ENCODE assay signal across 9 mouse cellular contexts in genomic region chr10:97670202-97670601, GRCm38 (mm10). TPM values are rescaled to one million over a fixed set of nuclear protein-coding genes. Genes with fewer than 3 reads are reported as not detected.
A peak's percentile ranks its signal among the peaks of the same experiment; 100 is the strongest.
DNase-seq lines count a peak whose midpoint lies in the region; ATAC-seq and TF ChIP-seq lines count a peak whose summit lies in the region.
"Had no signal": no experiment of that assay in that cellular context is flagged by ENCODE, and none has a peak within 500 bp of the region (broad histone marks: within the 10 kb centered on the region; RNA-seq: fewer than 3 reads in every experiment).

No protein-coding gene starts in this region.

- H3K4me3 ChIP-seq in heart, embryonic 12.5 days = no peak overlapping the region
- no peak overlapping the region for H3K4me3 ChIP-seq in lung, postnatal 0 days (ENCODE audit: low read depth, low read length)
- H3K4me3 ChIP-seq in lung, adult 2 months (replicated peaks; ENCODE audit: extremely low read depth, low read depth, low read length) = no peak overlapping the region

- H3K4me1 ChIP-seq in heart, embryonic 12.5 days (replicated peaks) = no peaks in the 10 kb centered on the region
- H3K4me1 ChIP-seq in lung, postnatal 0 days (ENCODE audit: insufficient read depth, low read depth, low read length) = no peaks in the 10 kb centered on the region
- H3K4me1 ChIP-seq in lung, adult 2 months (ENCODE audit: control insufficient read depth, insufficient read depth, low read length) = no peaks in the 10 kb centered on the region

- no peak overlapping the region for H3K27ac ChIP-seq in heart, embryonic 12.5 days (ENCODE audit: poor library complexity, severe bottlenecking)
- H3K27ac ChIP-seq in lung, postnatal 0 days (ENCODE audit: low read length) = no peak overlapping the region
- H3K27ac ChIP-seq: liver, embryonic 14.5 days had no signal

- TF ChIP-seq CTCF in lung, postnatal 0 days (IDR thresholded peaks at IDR 0.05) = peak; percentile 75
- TF ChIP-seq CTCF in lung, adult 2 months (IDR thresholded peaks at IDR 0.05; ENCODE audit: insufficient read depth, low read length) = no peak

- no peaks in the 10 kb centered on the region for H3K27me3 ChIP-seq in heart, embryonic 12.5 days (replicated peaks)
- no peaks in the 10 kb centered on the region for H3K27me3 ChIP-seq in lung, postnatal 0 days (replicated peaks; ENCODE audit: insufficient read depth, low read length)

- DNase-seq in heart, adult 9 months (ENCODE audit: low spot score in 2 of 2) = peak; percentile 30 to 46
- peak; percentile 74 for DNase-seq in lung, postnatal 0 days (ENCODE audit: low spot score)
- DNase-seq in lung, adult 2 months = no peak
- peak; percentile 25 to 35 for DNase-seq in cerebellum, adult 18-20 months
- peak; percentile 16 for DNase-seq in lung, postnatal 25 days (ENCODE audit: low spot score)

- no peak overlapping the region for H3K4me2 ChIP-seq in heart, embryonic 12.5 days
- H3K4me2 ChIP-seq in lung, postnatal 0 days (replicated peaks; ENCODE audit: low read depth, low read length) = no peak overlapping the region

- no peak for ATAC-seq in heart, embryonic 12.5 days (ENCODE audit: insufficient number of reproducible peaks, low FRiP score)
- peak; percentile 35; the same call in 1 of the 2 replicates for ATAC-seq in lung, postnatal 0 days
- ATAC-seq in monocyte, adult 5-6 weeks (replicated peaks; ENCODE audit: insufficient number of reproducible peaks, low FRiP score, low TSS enrichment, poor library complexity, severe bottlenecking) = no peak

- H3K9me3 ChIP-seq in heart, embryonic 12.5 days (replicated peaks) = 0 out of 2 replicates have a peak, but pooled peaks cover 4% of the 10 kb centered on the region
- H3K9me3 ChIP-seq in lung, postnatal 0 days (ENCODE audit: low read length) = no peaks in the 10 kb centered on the region

- H3K36me3 ChIP-seq in heart, embryonic 12.5 days = no peaks in the 10 kb centered on the region
- no peaks in the 10 kb centered on the region for H3K36me3 ChIP-seq in lung, postnatal 0 days (ENCODE audit: insufficient read depth, low read length)

- TF ChIP-seq EP300 in lung, postnatal 0 days (IDR thresholded peaks at IDR 0.05) = no peak

- TF ChIP-seq POLR2A in lung, adult 2 months (IDR thresholded peaks at IDR 0.05; ENCODE audit: borderline replicate concordance, extremely low read depth, low read depth, low read length) = no peak

- no peak overlapping the region for H3K9ac ChIP-seq in heart, embryonic 12.5 days
- no peak overlapping the region for H3K9ac ChIP-seq in lung, postnatal 0 days (replicated peaks; ENCODE audit: low read depth)
- H3K9ac ChIP-seq: liver, embryonic 14.5 days had no signal

- WGBS in heart, embryonic 12.5 days = 57% methylated on average over 4 of the region's 4 CpGs
- 33% methylated on average over 4 of the region's 4 CpGs for WGBS in lung, postnatal 0 days
- WGBS in lung, adult 2 months = 34% methylated on average over 4 of the region's 4 CpGs

RNA-seq across cellular contexts. Expression of gene Ccer1, which starts 22.7 kb away (rescaled TPM):
- polyA plus RNA-seq in heart, embryonic 12.5 days (2016; fragmentation: Nextera tagmentation; extraction: Ambion mirVana) = not detected in 2 replicates
- not detected in 2 replicates for polyA plus RNA-seq in lung, postnatal 0 days (2015; fragmentation: Nextera tagmentation; extraction: Ambion mirVana)
- polyA plus RNA-seq in lung, adult 2 months (2012; rRNA removed) = not detected in 2 replicates
- not detected in 3 replicates for total RNA-seq in monocyte, adult 5-6 weeks (2017)
- polyA plus RNA-seq: liver, embryonic 14.5 days had no signal

RNA-seq across cellular contexts. Expression of gene Epyc, which starts 26.3 kb away (rescaled TPM):
- polyA plus RNA-seq in heart, embryonic 12.5 days (2016; fragmentation: Nextera tagmentation; extraction: Ambion mirVana) = 0.42 and 0.79 TPM in 2 replicates
- polyA plus RNA-seq in lung, postnatal 0 days (2015; fragmentation: Nextera tagmentation; extraction: Ambion mirVana) = 0.07 TPM in 1 of 2 replicates, not detected in the other
- 0.11 TPM in 1 of 2 replicates, not detected in the other for polyA plus RNA-seq in lung, adult 2 months (2012; rRNA removed)
- not detected in 3 replicates for total RNA-seq in monocyte, adult 5-6 weeks (2017)
- polyA plus RNA-seq: liver, embryonic 14.5 days had no signal

RNA-seq across cellular contexts. Expression of gene C030005K15Rik, which starts 56.4 kb away (rescaled TPM):
- polyA plus RNA-seq in heart, embryonic 12.5 days (2016; fragmentation: Nextera tagmentation; extraction: Ambion mirVana) = not detected in 2 replicates
- not detected in 2 replicates for polyA plus RNA-seq in lung, postnatal 0 days (2015; fragmentation: Nextera tagmentation; extraction: Ambion mirVana)
- not detected in 2 replicates for polyA plus RNA-seq in lung, adult 2 months (2012; rRNA removed)
- total RNA-seq in monocyte, adult 5-6 weeks (2017) = not detected in 3 replicates
- polyA plus RNA-seq: gonadal fat pad, adult 2 months; liver, embryonic 14.5 days had no signal
